Mouse (Mus musculus) limb, embryonic 13.5 days (tissue): Measurements from ENCODE around the gene Gabbr2. TPM values are rescaled to one million over a fixed set of nuclear protein-coding genes. Genes with fewer than 3 reads are reported as not detected.

Source experiments
- ATAC-seq: fragments of 200-750 bp; cut with Nextera tagmentation; 2 replicates; pipeline ENCODE4 v1.8.0; 2017; ENCODE audit warnings: low read depth, moderate number of reproducible peaks, moderate TSS enrichment; ENCODE audit not compliant: low FRiP score
- H3K27ac ChIP-seq: fragments of 300-500 bp; sonication (generic); 2 replicates; pipeline ENCODE4 v1.5.1; 2015; ENCODE audit warnings: inconsistent platforms, mild to moderate bottlenecking, moderate library complexity
- H3K27me3 ChIP-seq: fragments of 300-500 bp; sonication (generic); 2 replicates; pipeline ENCODE4 v1.6.1; 2015; ENCODE audit warnings: mild to moderate bottlenecking, inconsistent platforms
- H3K36me3 ChIP-seq: fragments of 300-500 bp; sonication (generic); 2 replicates; pipeline ENCODE4 v1.6.1; 2015; ENCODE audit warnings: inconsistent platforms, mild to moderate bottlenecking, moderate library complexity
- H3K4me1 ChIP-seq: fragments of 300-500 bp; sonication (generic); 2 replicates; pipeline ENCODE4 v1.6.1; 2015; ENCODE audit warnings: inconsistent platforms
- H3K4me2 ChIP-seq: fragments of 300-500 bp; sonication (generic); replicated peaks from 2 replicates; pipeline ENCODE4 v1.6.1; 2015; ENCODE audit warnings: inconsistent platforms, mild to moderate bottlenecking, moderate library complexity
- H3K4me3 ChIP-seq: fragments of 300-500 bp; sonication (generic); 2 replicates; pipeline ENCODE4 v1.5.1; 2015; ENCODE audit warnings: moderate library complexity, mild to moderate bottlenecking, inconsistent platforms
- H3K9ac ChIP-seq: fragments of 300-500 bp; sonication (generic); 2 replicates; pipeline ENCODE4 v1.6.1; 2015; ENCODE audit warnings: mild to moderate bottlenecking, inconsistent platforms
- H3K9me3 ChIP-seq: fragments of 300-500 bp; sonication (generic); 2 replicates; pipeline ENCODE4 v1.6.1; 2016; ENCODE audit warnings: inconsistent platforms
- WGBS: fragments of 180-500 bp; shearing (Covaris S2); methylation state at CpG from one replicate; pipeline ENCODE4 v1.1.7; 2015; 5-methylcytosine and 5-hydroxymethylcytosine counted together
- polyA plus RNA-seq: library from polyadenylated mRNA; unstranded; fragments of >200 nt; fragmentation: Nextera tagmentation; extraction: Ambion mirVana; gene quantifications from 2 replicates; pipeline ENCODE4 v1.2.1, GENCODE M21; 2015

Gabbr2 gene
- polyA plus RNA-seq, 1 experiment from 2014 or later: 0.11 TPM

DNA sequence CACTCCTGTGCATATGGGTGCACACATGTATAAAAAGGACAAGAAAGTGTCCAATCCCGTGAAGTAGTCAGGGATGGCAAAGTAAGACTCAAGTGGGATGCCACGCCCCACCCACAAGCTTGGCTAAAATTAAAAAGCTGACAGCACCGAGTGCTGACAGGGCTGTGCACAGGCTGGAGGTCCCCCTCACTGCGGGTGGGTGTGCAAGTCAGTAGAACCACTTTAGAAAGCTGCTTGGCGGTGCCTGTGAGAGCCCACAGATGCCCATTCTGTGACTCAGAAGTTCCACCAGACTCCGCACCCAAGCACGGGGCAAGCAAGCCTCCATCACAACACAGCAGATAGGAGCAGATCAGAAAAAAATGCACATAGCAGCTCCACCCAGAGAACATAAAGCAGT, 197.1 kb downstream of the Gabbr2 start:
- H3K27me3 ChIP-seq: no peaks in the 10 kb centered on the region
- H3K27ac ChIP-seq: no peak overlapping the region
- H3K36me3 ChIP-seq: no peaks in the 10 kb centered on the region
- H3K4me2 ChIP-seq: no peak overlapping the region
- H3K9ac ChIP-seq: no peak overlapping the region
- no peaks in the 10 kb centered on the region for H3K9me3 ChIP-seq
- ATAC-seq: no peak
- H3K4me1 ChIP-seq: peaks cover 4% of the 10 kb centered on the region; the same call in 1 of the 2 replicates
- WGBS: 79% methylated on average over 7 of the region's 7 CpGs
- no peak overlapping the region for H3K4me3 ChIP-seq

DNA sequence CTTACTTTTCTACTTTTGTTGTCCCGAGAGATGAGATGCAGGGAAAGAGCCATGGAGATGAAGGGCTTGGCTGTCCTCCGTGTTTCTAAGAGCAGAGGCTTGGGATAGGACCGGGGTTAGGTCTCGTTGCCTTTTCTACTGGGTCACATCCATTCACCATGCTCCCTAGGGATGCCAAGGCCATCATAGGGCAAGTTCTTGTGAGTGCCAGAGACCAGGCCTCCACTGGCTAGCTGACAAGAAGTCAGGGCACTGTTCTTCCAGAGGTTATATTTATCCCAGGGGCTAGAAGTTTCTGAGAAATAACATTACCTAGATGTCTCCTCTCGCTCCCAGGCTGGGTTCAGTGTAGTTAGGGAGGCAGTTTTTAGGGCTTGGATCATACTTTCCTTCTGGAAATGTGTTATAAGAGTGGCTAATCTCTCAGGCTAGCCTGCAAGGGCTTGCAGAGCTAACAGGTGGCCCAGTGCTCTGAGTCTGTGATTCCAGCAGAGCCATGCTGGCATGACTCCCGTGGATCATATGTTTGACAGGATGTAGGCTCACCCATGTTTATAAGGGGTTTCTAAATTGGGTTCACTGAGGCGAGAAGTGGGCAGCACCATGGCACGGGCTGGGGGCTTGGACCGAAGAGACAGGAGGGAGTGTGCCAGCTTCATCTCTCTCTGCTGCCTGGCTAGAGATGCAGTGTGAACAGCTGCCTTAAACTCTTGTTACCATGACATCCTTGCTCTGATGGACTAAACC, 199.2 kb downstream of the Gabbr2 start:
- WGBS: 82% methylated on average over 9 of the region's 9 CpGs
- no peak overlapping the region for H3K4me2 ChIP-seq
- peaks cover 4% of the 10 kb centered on the region; the same call in 1 of the 2 replicates for H3K4me1 ChIP-seq
- H3K9ac ChIP-seq: no peak overlapping the region
- no peak overlapping the region for H3K4me3 ChIP-seq
- no peaks in the 10 kb centered on the region for H3K27me3 ChIP-seq
- no peaks in the 10 kb centered on the region for H3K36me3 ChIP-seq
- no peak for ATAC-seq
- H3K9me3 ChIP-seq: no peaks in the 10 kb centered on the region
- no peak overlapping the region for H3K27ac ChIP-seq

DNA sequence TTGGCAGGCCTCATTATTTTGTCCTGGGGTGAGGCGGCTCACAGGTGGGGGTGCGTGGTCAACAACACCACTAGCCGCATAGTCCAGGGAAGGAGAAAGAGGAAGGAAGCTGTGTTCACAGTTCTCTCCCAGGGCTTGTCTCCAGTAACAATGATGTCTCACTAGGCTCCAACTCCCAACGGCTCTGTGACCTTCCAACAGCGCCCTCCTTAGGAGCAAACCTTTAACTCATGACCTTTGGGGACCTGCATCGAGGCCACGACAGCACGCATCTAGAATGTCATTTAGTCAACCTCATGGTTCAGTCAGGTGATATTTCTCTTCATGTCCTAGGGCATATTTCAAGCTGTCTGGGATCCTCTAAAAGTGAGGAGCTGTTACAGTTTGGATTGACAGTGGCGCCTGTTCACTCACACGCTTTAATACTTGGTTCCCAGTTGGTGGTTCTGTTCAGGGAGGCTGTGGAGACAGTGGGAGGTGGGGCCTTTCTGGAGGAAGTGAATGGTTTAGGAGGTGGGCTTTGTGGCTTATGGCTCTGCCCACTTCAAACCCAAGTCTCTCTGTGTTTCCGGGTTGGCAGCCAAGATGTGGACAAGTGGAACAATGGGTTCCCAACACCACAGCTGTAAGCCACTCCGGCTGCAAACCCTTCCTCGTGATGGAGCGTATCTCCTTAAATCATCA, 200.3 kb downstream of the Gabbr2 start:
- Histone ChIP-seq H3K9ac (no peak overlapping the region), H3K27ac (no peak overlapping the region), H3K36me3 (no peaks in the 10 kb centered on the region), H3K27me3 (no peaks in the 10 kb centered on the region), H3K4me3 (no peak overlapping the region), H3K4me1 (peaks cover 4% of the 10 kb centered on the region; the same call in 1 of the 2 replicates), H3K9me3 (no peaks in the 10 kb centered on the region), H3K4me2 (no peak overlapping the region)
- ATAC-seq: no peak
- WGBS: 84% methylated on average over 14 of the region's 14 CpGs

DNA sequence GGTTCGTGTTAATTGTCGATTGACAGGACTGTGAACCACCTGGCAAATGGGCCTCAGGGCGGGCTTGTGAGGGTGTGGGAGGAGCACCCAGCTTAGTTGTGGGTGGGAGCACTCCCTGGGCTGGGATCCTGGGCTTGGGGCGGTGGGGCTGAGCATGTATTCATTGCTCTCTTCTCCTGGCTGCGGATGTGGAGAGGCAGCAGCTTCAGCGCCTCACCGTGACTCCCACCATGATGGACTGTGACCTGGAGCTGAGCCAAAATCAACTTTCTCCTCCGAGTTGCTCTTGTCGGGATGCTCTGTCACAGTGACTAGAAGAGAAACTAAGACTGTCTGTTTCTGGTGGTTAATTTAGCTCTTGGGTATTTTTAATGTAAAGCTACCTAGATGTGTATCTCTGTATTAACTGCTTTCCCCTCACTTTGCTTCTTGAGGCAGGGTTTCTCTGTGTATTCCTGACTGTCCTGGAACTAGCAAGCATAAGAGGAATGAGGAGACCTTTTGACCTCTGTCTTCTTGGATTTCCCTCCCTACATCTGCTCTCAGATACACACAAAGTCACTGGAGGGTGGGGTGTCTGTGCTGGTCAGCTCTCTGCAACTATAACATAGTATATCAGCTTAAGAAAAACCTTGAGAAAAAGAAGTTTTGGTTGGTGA, 200.9 kb downstream of the Gabbr2 start:
- WGBS: 64% methylated on average over 9 of the region's 9 CpGs
- no peaks in the 10 kb centered on the region for H3K9me3 ChIP-seq
- H3K4me2 ChIP-seq: no peak overlapping the region
- H3K27me3 ChIP-seq: no peaks in the 10 kb centered on the region
- no peak overlapping the region for H3K9ac ChIP-seq
- H3K27ac ChIP-seq: no peak overlapping the region
- H3K36me3 ChIP-seq: no peaks in the 10 kb centered on the region
- H3K4me3 ChIP-seq: no peak overlapping the region
- peaks cover 4% of the 10 kb centered on the region; the same call in 1 of the 2 replicates for H3K4me1 ChIP-seq
- no peak for ATAC-seq

DNA sequence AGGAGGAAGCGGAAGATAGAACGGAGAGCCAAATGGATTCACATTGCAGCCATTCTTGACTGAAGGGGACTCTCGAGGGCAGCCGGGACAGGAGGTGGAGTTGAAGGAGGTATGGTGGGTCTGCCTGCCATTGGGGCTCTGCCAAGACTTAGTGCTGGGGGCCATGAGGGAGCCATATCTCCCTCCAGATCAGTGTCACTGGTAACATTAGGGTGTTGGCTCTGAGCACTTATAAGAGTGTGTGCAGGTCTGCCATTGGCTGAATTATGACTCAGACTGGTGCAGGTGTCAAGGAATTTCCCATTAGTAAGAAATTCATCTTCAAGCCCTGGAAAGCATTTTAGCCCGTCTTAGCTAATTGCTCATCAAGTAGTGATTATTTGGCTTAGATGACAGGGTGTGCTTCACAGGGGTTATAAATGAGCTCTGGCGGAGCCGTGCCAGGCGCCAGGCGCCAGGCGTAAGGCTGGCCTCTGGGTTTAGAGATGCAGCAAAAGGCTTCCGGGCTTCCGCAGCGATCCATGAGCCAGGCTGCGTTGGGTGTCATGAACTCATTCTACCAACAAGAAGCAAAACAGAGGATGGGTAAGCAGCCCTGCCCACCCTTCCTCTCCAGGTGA, 207.1 kb downstream of the Gabbr2 start:
- H3K27ac ChIP-seq: no peak overlapping the region
- ATAC-seq: no peak
- no peaks in the 10 kb centered on the region for H3K4me1 ChIP-seq
- no peaks in the 10 kb centered on the region for H3K27me3 ChIP-seq
- H3K4me3 ChIP-seq: no peak overlapping the region
- no peaks in the 10 kb centered on the region for H3K9me3 ChIP-seq
- H3K36me3 ChIP-seq: no peaks in the 10 kb centered on the region
- WGBS: 82% methylated on average over 14 of the region's 14 CpGs
- no peak overlapping the region for H3K4me2 ChIP-seq
- H3K9ac ChIP-seq: no peak overlapping the region

DNA sequence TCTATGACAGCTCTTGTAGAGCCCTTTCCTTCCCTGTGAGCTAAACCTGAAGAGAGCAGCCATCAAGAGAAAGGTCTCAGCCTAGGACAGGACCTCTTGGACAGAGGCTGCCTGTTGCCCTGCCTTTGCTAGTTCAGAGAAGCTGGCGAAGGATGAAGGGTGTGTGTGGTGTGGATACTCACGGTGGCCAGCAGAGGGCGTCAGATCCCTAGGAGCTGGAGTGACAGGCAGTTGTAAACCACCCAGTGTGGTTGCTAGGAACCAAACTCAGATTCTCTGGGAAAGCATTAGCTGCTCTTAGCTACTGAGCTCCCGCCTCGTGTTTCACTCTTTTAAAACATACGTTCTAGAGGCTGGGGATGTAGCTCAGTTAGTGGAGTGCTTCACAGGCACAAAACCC, 210.6 kb downstream of the Gabbr2 start:
- Histone ChIP-seq H3K9ac (no peak overlapping the region), H3K9me3 (no peaks in the 10 kb centered on the region; the same call in 1 of the 2 replicates), H3K27ac (no peak overlapping the region), H3K4me1 (no peaks in the 10 kb centered on the region), H3K4me3 (no peak overlapping the region), H3K27me3 (no peaks in the 10 kb centered on the region), H3K36me3 (no peaks in the 10 kb centered on the region), H3K4me2 (no peak overlapping the region)
- WGBS: 61% methylated on average over 6 of the region's 6 CpGs
- ATAC-seq: no peak

DNA sequence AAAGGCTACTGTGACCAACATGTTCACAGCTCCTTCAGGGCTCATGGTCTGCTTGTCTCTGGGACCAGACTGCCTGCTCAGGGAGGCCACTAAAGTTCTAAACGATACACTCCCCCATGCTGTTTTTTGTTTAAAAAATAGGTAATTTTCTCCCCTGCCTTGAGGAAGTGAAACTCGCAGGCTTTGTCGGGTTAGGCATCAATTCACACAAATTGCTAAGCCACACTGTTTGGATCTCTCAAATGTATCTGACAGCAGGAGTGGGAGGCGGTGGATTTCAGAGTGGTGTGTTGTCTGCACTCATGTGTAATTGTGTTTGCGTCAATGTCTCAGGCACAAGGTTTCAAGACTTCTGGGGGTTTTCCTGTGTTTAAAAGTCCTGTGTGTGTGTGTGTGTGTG, 215.7 kb downstream of the Gabbr2 start:
- WGBS: 75% methylated on average over 5 of the region's 5 CpGs
- H3K9me3 ChIP-seq: peaks cover 4% of the 10 kb centered on the region; the same call in 1 of the 2 replicates
- H3K36me3 ChIP-seq: no peaks in the 10 kb centered on the region
- no peak overlapping the region for H3K27ac ChIP-seq
- ATAC-seq: no peak
- H3K4me1 ChIP-seq: 0 out of 2 replicates have a peak, but pooled peaks cover 3% of the 10 kb centered on the region
- H3K9ac ChIP-seq: no peak overlapping the region
- peaks cover 4% of the 10 kb centered on the region; the same call in 1 of the 2 replicates for H3K27me3 ChIP-seq
- H3K4me3 ChIP-seq: no peak overlapping the region
- H3K4me2 ChIP-seq: no peak overlapping the region

DNA sequence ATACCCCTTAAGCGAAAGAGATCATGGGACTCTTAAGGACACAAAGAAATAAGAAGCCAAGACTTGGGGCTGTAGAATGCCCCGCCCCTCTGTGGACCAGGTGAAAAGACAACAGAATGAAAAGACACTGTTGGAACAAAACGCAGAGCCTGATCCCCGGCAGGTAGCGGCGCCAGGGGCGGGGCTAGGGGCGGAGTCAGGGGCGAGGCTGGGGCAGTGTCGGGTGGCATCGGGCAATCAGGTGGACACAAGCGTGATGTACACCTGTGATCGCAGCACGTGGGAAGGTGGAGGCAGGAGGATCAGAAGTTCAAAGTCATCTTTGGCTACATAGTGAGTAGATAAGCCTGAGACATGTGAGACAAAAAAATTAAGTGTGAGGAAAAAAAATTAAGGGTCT, 217.0 kb downstream of the Gabbr2 start:
- ATAC-seq: no peak
- WGBS: 14% methylated on average over 14 of the region's 14 CpGs

DNA sequence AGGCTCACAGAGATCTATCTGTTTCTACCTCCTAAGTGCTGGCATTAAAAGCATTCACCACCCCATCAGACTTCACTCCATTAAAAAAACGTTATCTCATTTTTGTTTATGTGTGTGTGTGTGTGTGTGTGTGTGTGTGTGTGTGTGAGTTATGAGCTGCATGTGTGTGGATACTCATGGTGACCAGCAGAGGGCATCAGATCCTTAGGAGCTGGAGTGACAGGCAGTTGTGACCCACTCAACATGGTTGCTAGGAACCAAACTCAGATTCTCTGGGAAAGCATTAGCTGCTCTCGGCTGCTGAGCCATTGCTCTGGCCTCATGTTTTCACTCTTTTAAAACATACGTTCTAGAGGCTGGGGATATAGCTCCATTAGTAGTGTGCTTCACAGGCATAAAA, 218.4 kb downstream of the Gabbr2 start:
- Histone ChIP-seq H3K27me3 (peaks cover 4% of the 10 kb centered on the region; the same call in 1 of the 2 replicates), H3K9ac (no peak overlapping the region), H3K4me3 (no peak overlapping the region), H3K36me3 (no peaks in the 10 kb centered on the region), H3K27ac (no peak overlapping the region), H3K4me2 (no peak overlapping the region), H3K4me1 (0 out of 2 replicates have a peak, but pooled peaks cover 3% of the 10 kb centered on the region), H3K9me3 (peaks cover 4% of the 10 kb centered on the region; the same call in 1 of the 2 replicates)
- WGBS: 88% methylated on average over 3 of the region's 3 CpGs
- ATAC-seq: no peak

More for the DNA sequence above, 217.0 kb downstream of the Gabbr2 start:
- H3K27ac ChIP-seq: no peak overlapping the region
- 0 out of 2 replicates have a peak, but pooled peaks cover 3% of the 10 kb centered on the region for H3K4me1 ChIP-seq
- H3K4me3 ChIP-seq: no peak overlapping the region
- peaks cover 4% of the 10 kb centered on the region; the same call in 1 of the 2 replicates for H3K9me3 ChIP-seq
- no peak overlapping the region for H3K9ac ChIP-seq
- no peaks in the 10 kb centered on the region for H3K36me3 ChIP-seq
- no peak overlapping the region for H3K4me2 ChIP-seq
- H3K27me3 ChIP-seq: peaks cover 4% of the 10 kb centered on the region; the same call in 1 of the 2 replicates

DNA sequence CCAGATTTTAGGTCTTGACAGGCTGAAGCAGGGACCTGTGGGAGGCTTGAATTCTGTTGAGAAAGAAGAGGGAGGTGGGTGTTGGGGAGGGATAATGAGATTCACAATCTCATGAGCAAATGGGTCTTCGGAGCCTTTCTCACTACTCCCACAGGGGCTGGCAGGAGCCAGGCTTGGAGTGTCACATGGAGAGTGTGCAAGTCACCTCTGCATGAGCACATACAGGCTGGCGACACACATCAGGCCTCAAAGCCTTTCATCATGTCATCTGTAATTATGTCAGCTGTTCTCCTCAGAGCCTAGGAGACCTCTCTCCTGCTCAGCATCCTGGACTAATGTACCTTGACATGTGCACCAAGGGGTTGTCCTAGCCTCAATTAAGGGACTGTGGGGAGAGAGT, 219.1 kb downstream of the Gabbr2 start:
- Histone ChIP-seq H3K4me2 (no peak overlapping the region), H3K27ac (no peak overlapping the region), H3K9ac (no peak overlapping the region), H3K4me3 (no peak overlapping the region), H3K27me3 (peaks cover 4% of the 10 kb centered on the region; the same call in 1 of the 2 replicates), H3K9me3 (0 out of 2 replicates have a peak, but pooled peaks cover 4% of the 10 kb centered on the region), H3K36me3 (no peaks in the 10 kb centered on the region), H3K4me1 (0 out of 2 replicates have a peak, but pooled peaks cover 3% of the 10 kb centered on the region)
- ATAC-seq: no peak
- WGBS: 88% methylated on average over 2 of the region's 2 CpGs

DNA sequence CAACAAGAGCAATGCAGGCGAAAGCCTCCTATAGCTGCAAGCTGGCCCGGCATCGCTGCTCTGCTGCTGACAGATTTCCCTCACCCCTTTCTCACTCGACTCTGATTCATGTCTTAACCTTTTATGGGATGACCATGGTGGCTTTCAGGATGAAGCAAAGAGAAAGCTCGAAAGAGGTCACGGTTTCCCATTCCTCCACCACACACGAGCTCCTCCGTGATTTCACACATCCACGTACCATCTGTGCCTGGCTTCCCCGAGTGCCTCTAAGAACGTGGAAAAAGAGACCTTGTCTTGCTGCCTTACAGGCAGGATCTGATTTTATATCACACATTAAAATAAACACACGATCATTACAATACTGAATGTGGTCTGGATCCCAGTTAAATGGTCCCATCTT, 220.6 kb downstream of the Gabbr2 start:
- H3K4me2 ChIP-seq: no peak overlapping the region
- H3K9me3 ChIP-seq: 0 out of 2 replicates have a peak, but pooled peaks cover 4% of the 10 kb centered on the region
- ATAC-seq: no peak
- H3K27ac ChIP-seq: no peak overlapping the region
- H3K36me3 ChIP-seq: no peaks in the 10 kb centered on the region
- H3K27me3 ChIP-seq: peaks cover 4% of the 10 kb centered on the region; the same call in 1 of the 2 replicates
- no peak overlapping the region for H3K9ac ChIP-seq
- 69% methylated on average over 12 of the region's 12 CpGs for WGBS
- no peak overlapping the region for H3K4me3 ChIP-seq
- H3K4me1 ChIP-seq: 0 out of 2 replicates have a peak, but pooled peaks cover 3% of the 10 kb centered on the region
